Mouse (Mus musculus) stomach, embryonic 14.5 days (tissue): ENCODE measurements around the gene Gm5089. TPM values are rescaled to one million over a fixed set of nuclear protein-coding genes. Genes with fewer than 3 reads are reported as not detected.

ENCODE experiments used
- polyA plus RNA-seq: library from polyadenylated mRNA; unstranded; fragments of >200 nt; fragmentation: Nextera tagmentation; extraction: Ambion mirVana; gene quantifications from 2 replicates; pipeline ENCODE4 v1.2.1, GENCODE M21; 2014

Gm5089 gene
- polyA plus RNA-seq, 1 experiment from 2014 or later, result not detected

Other genes starting within 250 kb of the Gm5089 start
- not detected in 2 replicates for gene Zic5, start 14.6 kb upstream of the Gm5089 start, polyA plus RNA-seq
- gene Zic2, start 24.3 kb upstream of the Gm5089 start, polyA plus RNA-seq, result not detected in 2 replicates
- gene Gm10837, start 39.5 kb upstream of the Gm5089 start, polyA plus RNA-seq, result not detected in 2 replicates
- 18.7 and 18.9 TPM in 2 replicates for gene Pcca, start 83.2 kb upstream of the Gm5089 start, polyA plus RNA-seq